Mouse (Mus musculus): ENCODE measurements around the gene Mylk.
"Not testable (repeated sequence)": the region's sequence is repeated elsewhere in the genome, so short reads cannot be mapped to it uniquely, and the experiment has no call there.

Gene Mylk

GRCm38 (mm10) chr16:34768436-34768835, 23.4 kb downstream of the Mylk start:
- DNase-seq (ENCODE audit: low spot score in 2 of 2): no peak

- DNase-seq (ENCODE audit: low spot score in 2 of 2): no peak
Measured at GRCm38 (mm10) chr16:34770127-34770526, 25.1 kb downstream of the Mylk start.

- DNase-seq (ENCODE audit: low spot score in 2 of 2): no peak
Measured at GRCm38 (mm10) chr16:34772445-34773032, 27.5 kb downstream of the Mylk start.

- no peak for DNase-seq (ENCODE audit: low spot score in 2 of 2)
Measured at GRCm38 (mm10) chr16:34782442-34782841, 37.4 kb downstream of the Mylk start.

GRCm38 (mm10) chr16:34783536-34783935, 38.5 kb downstream of the Mylk start:
- no peak for DNase-seq (ENCODE audit: low spot score in 2 of 2)

- no peak for DNase-seq (ENCODE audit: low spot score in 2 of 2)
Measured at GRCm38 (mm10) chr16:34784675-34785074, 39.7 kb downstream of the Mylk start.

GRCm38 (mm10) chr16:34792555-34792954, 47.5 kb downstream of the Mylk start:
- no peak for DNase-seq (ENCODE audit: low spot score in 2 of 2)

- DNase-seq (ENCODE audit: low spot score in 2 of 2): no peak
Measured at GRCm38 (mm10) chr16:34793000-34793399, 48.0 kb downstream of the Mylk start.

GRCm38 (mm10) chr16:34801222-34801621, 56.2 kb downstream of the Mylk start:
- no peak for DNase-seq (ENCODE audit: low spot score in 2 of 2)

- DNase-seq (ENCODE audit: low spot score in 2 of 2): no peak
Measured at GRCm38 (mm10) chr16:34804286-34805010, 59.4 kb downstream of the Mylk start.

- DNase-seq (ENCODE audit: low spot score in 2 of 2): peak; percentile 19 to 42
Measured at GRCm38 (mm10) chr16:34806883-34807767, 62.1 kb downstream of the Mylk start.

GRCm38 (mm10) chr16:34807768-34808275, 62.8 kb downstream of the Mylk start:
- no peak for DNase-seq (ENCODE audit: low spot score in 2 of 2)

GRCm38 (mm10) chr16:34812165-34812564, 67.2 kb downstream of the Mylk start:
- DNase-seq (ENCODE audit: low spot score in 2 of 2): no peak

- not testable (repeated sequence) for DNase-seq (ENCODE audit: low spot score in 2 of 2)
Measured at GRCm38 (mm10) chr16:34813161-34813560, 68.2 kb downstream of the Mylk start.

- no peak for DNase-seq (ENCODE audit: low spot score in 2 of 2)
Measured at GRCm38 (mm10) chr16:34813570-34813969, 68.6 kb downstream of the Mylk start.

GRCm38 (mm10) chr16:34814612-34815011, 69.6 kb downstream of the Mylk start:
- DNase-seq (ENCODE audit: low spot score in 2 of 2): no peak

- DNase-seq (ENCODE audit: low spot score in 2 of 2): no peak
Measured at GRCm38 (mm10) chr16:34816548-34816947, 71.5 kb downstream of the Mylk start.

- DNase-seq (ENCODE audit: low spot score in 2 of 2): peak in 1 of 2 experiments; percentile 31
Measured at GRCm38 (mm10) chr16:34825111-34825744, 80.2 kb downstream of the Mylk start.

GRCm38 (mm10) chr16:34834477-34834876, 89.5 kb downstream of the Mylk start:
- no peak for DNase-seq (ENCODE audit: low spot score in 2 of 2)

- no peak for DNase-seq (ENCODE audit: low spot score in 2 of 2)
Measured at GRCm38 (mm10) chr16:34839004-34839703, 94.1 kb downstream of the Mylk start.

GRCm38 (mm10) chr16:34839704-34840331, 94.8 kb downstream of the Mylk start:
- DNase-seq (ENCODE audit: low spot score in 2 of 2): no peak

Measured in urinary bladder, postnatal 36 days (tissue).